Mouse (Mus musculus) B cell, adult 67 days (primary cell): ENCODE data around the gene Gm10337. TPM values are rescaled to one million over a fixed set of nuclear protein-coding genes. Genes with fewer than 3 reads are reported as not detected.

ENCODE experiments used
- total RNA-seq, 2 experiments: library from RNA; stranded (reverse); gene quantifications; 4 replicates each; pipeline ENCODE4 v1.2.4; 2023

Gm10337 gene
- 1 to 10 TPM in 1 of 2 experiments, not detected in 1; 7.7 TPM for total RNA-seq

GRCm38 (mm10) chr15:102503447-102503846 is at the start of gene Gm10337:
Gene Gm10337 (plus strand): TSS chr15:102503722.

GRCm38 (mm10) chr15:102458904-102459317 is 44.6 kb upstream of the Gm10337 start, which contains the start of gene Prr13:
Gene Prr13 (plus strand): TSS chr15:102459028.

GRCm38 (mm10) chr15:102470183-102470604 is 33.3 kb upstream of the Gm10337 start, which contains the start of gene Pcbp2:
Gene Pcbp2 (plus strand): TSS chr15:102470539.

GRCm38 (mm10) chr15:102516728-102517404 is 13.3 kb downstream of the Gm10337 start, which contains the start of gene Map3k12:
Gene Map3k12 (minus strand): TSS chr15:102517064.

GRCm38 (mm10) chr15:102517976-102518858 is 14.7 kb downstream of the Gm10337 start, which contains the start of gene Tarbp2:
Gene Tarbp2 (plus strand): TSS chr15:102518192.

GRCm38 (mm10) chr15:102524892-102525485 is 21.5 kb downstream of the Gm10337 start, which contains the start of gene Npff:
Gene Npff (minus strand): TSS chr15:102524942.

Other genes starting within 250 kb of the Gm10337 start
- under 1 TPM in 1 of 2 experiments, not detected in 1; 0.38 TPM for gene Rarg, start 246.2 kb upstream of the Gm10337 start, total RNA-seq
- not detected for gene Gm9918, start 233.2 kb upstream of the Gm10337 start, total RNA-seq
- gene Mfsd5, start 224.3 kb upstream of the Gm10337 start, total RNA-seq = 10 to 100 TPM; 28.8 to 32.5 TPM
- 1 to 10 TPM in 1 of 2 experiments, under 1 TPM in 1; 0.93 to 1.3 TPM for gene Espl1, start 207.5 kb upstream of the Gm10337 start, total RNA-seq
- gene Pfdn5, start 177.6 kb upstream of the Gm10337 start, total RNA-seq = 100 to 1,000 TPM; 526 to 540 TPM
- gene Myg1, start 172.0 kb upstream of the Gm10337 start, total RNA-seq = 10 to 100 TPM; 70.1 to 72.8 TPM
- 10 to 100 TPM; 60.7 to 62.9 TPM for gene Aaas, start 153.0 kb upstream of the Gm10337 start, total RNA-seq
- not detected for gene Sp7, start 136.5 kb upstream of the Gm10337 start, total RNA-seq
- 100 to 1,000 TPM; 183 TPM for gene Sp1, start 97.6 kb upstream of the Gm10337 start, total RNA-seq
- gene Amhr2, start 58.4 kb upstream of the Gm10337 start, total RNA-seq = 1 to 10 TPM in 1 of 2 experiments, under 1 TPM in 1; 0.74 to 2.6 TPM
- gene Prr13, start 44.7 kb upstream of the Gm10337 start, total RNA-seq = 100 to 1,000 TPM in 1 of 2 experiments, 10 to 100 TPM in 1; 95.8 to 104 TPM
- 100 to 1,000 TPM; 699 to 726 TPM for gene Pcbp2, start 33.2 kb upstream of the Gm10337 start, total RNA-seq
- gene Map3k12, start 13.3 kb downstream of the Gm10337 start, total RNA-seq = 1 to 10 TPM; 1.3 TPM
- 10 to 100 TPM; 50.8 to 57.4 TPM for gene Tarbp2, start 14.5 kb downstream of the Gm10337 start, total RNA-seq
- 10 to 100 TPM; 15.7 to 26.0 TPM for gene Npff, start 21.2 kb downstream of the Gm10337 start, total RNA-seq
- 1 to 10 TPM; 2.4 to 3.2 TPM for gene Gm28047, start 121.3 kb downstream of the Gm10337 start, total RNA-seq
- gene Atf7, start 121.7 kb downstream of the Gm10337 start, total RNA-seq = 100 to 1,000 TPM; 146 to 155 TPM
- 1 to 10 TPM; 7.7 to 9.0 TPM for gene Atp5g2, start 168.6 kb downstream of the Gm10337 start, total RNA-seq
- gene Calcoco1, start 218.5 kb downstream of the Gm10337 start, total RNA-seq = 10 to 100 TPM; 55.1 to 59.3 TPM